In genomic region chr3:52267293-52267651, GRCm38 (mm10) we compare ENCODE assay signal across 8 mouse cellular contexts. TPM values are rescaled to one million over a fixed set of nuclear protein-coding genes. Genes with fewer than 3 reads are reported as not detected.
DNase-seq lines count a peak whose midpoint lies in the region; ATAC-seq and TF ChIP-seq lines count a peak whose summit lies in the region.

No protein-coding gene starts in this region.

- H3K27ac ChIP-seq in heart, postnatal 0 days (ENCODE audit: low read depth): peak overlapping the region; percentile 96
- H3K27ac ChIP-seq in liver, embryonic 16.5 days (ENCODE audit: low read length): no peak overlapping the region

- DNase-seq in adrenal gland, postnatal 14 days: peak; percentile 25
- DNase-seq in adrenal gland, postnatal 25 days: no peak
- peak; percentile 53 for DNase-seq in T-cell, adult 2 months (ENCODE audit: low spot score)
- DNase-seq in heart, postnatal 0 days (ENCODE audit: low spot score): peak; percentile 28
- DNase-seq in spleen, adult 18-20 months: peak; percentile 31 to 51
- DNase-seq in cerebellum, postnatal 36 days: no peak
- no peak for DNase-seq in right cerebral cortex, adult 18-20 months

- no peaks in the 10 kb centered on the region for H3K27me3 ChIP-seq in heart, postnatal 0 days (ENCODE audit: control insufficient read depth, insufficient read depth, low read length)
- peaks cover 32% of the 10 kb centered on the region for H3K27me3 ChIP-seq in liver, embryonic 16.5 days (ENCODE audit: control insufficient read depth, insufficient read depth, low read depth, low read length)

- peak overlapping the region; percentile 94 for H3K4me3 ChIP-seq in heart, postnatal 0 days (ENCODE audit: low read depth, low read length)
- H3K4me3 ChIP-seq in liver, embryonic 16.5 days (ENCODE audit: low read depth, low read length): peak overlapping the region; percentile 78

- H3K36me3 ChIP-seq in heart, postnatal 0 days (replicated peaks; ENCODE audit: control insufficient read depth, insufficient read depth, low read length): no peaks in the 10 kb centered on the region
- H3K36me3 ChIP-seq in liver, embryonic 16.5 days (ENCODE audit: control insufficient read depth, insufficient read depth): no peaks in the 10 kb centered on the region

- peaks cover 5% of the 10 kb centered on the region for H3K4me1 ChIP-seq in heart, postnatal 0 days (ENCODE audit: control insufficient read depth, insufficient read depth)
- peaks cover 10% of the 10 kb centered on the region for H3K4me1 ChIP-seq in liver, embryonic 16.5 days (ENCODE audit: control insufficient read depth, low read depth, low read length)

- no peak for ATAC-seq in heart, postnatal 0 days (ENCODE audit: insufficient read depth, low read depth)
- ATAC-seq in liver, embryonic 16.5 days (ENCODE audit: low read depth): no peak

- under 1% methylated on average over 15 of the region's 15 CpGs for WGBS in heart, postnatal 0 days
- under 1% methylated on average over 15 of the region's 15 CpGs for WGBS in liver, embryonic 16.5 days (ENCODE audit: insufficient replicate concordance)

- TF ChIP-seq CTCF in heart, postnatal 0 days (IDR thresholded peaks at IDR 0.05; ENCODE audit: low read depth): no peak

- H3K9ac ChIP-seq in heart, postnatal 0 days (replicated peaks; ENCODE audit: low read depth, low read length): peak overlapping the region; percentile 87
- H3K9ac ChIP-seq in liver, embryonic 16.5 days (ENCODE audit: low read depth, low read length): peak overlapping the region; percentile 71

- TF ChIP-seq EP300 in heart, postnatal 0 days (IDR thresholded peaks at IDR 0.05; ENCODE audit: low read depth): no peak

- peak overlapping the region; percentile 94 for H3K4me2 ChIP-seq in heart, postnatal 0 days (ENCODE audit: low read depth, low read length)
- H3K4me2 ChIP-seq in liver, embryonic 16.5 days (ENCODE audit: low read depth, low read length): peak overlapping the region; percentile 97

- H3K9me3 ChIP-seq in heart, postnatal 0 days (replicated peaks; ENCODE audit: control insufficient read depth, low read length): no peaks in the 10 kb centered on the region
- no peaks in the 10 kb centered on the region for H3K9me3 ChIP-seq in liver, embryonic 16.5 days (replicated peaks; ENCODE audit: control insufficient read depth, low read length)

RNA-seq across cellular contexts. Expression of gene Foxo1, which starts 0.9 kb away (rescaled TPM):
- 39.3 and 50.1 TPM in 2 replicates for total RNA-seq in adrenal gland, postnatal 14 days (2021)
- 24.0 and 26.1 TPM in 2 replicates for total RNA-seq in adrenal gland, postnatal 25 days (2021)
- total RNA-seq in heart, postnatal 0 days (2014; rRNA removed; ENCODE audit: low replicate concordance): 4.7 and 8.9 TPM in 2 replicates
- 3.3 and 3.6 TPM in 2 replicates for polyA plus RNA-seq in heart, postnatal 0 days (2015; fragmentation: Nextera tagmentation; extraction: Ambion mirVana)
- 1.5 and 2.2 TPM in 2 replicates for polyA plus RNA-seq in liver, embryonic 16.5 days (2015; fragmentation: Nextera tagmentation; extraction: Ambion mirVana)

Comparison
In these comparisons a context has a peak if more than half of its experiments do, and no peak if none do; other contexts are left out.
1. DNase-seq: peak in adrenal gland, postnatal 14 days (single experiment), T-cell, adult 2 months (single experiment), heart, postnatal 0 days (single experiment) and spleen, adult 18-20 months (2 of 2); none in adrenal gland, postnatal 25 days (single experiment), cerebellum, postnatal 36 days (0 of 2) and right cerebral cortex, adult 18-20 months (single experiment).